Mouse (Mus musculus): Measurements from ENCODE around the gene Lhb. TPM values are rescaled to one million over a fixed set of nuclear protein-coding genes. Genes with fewer than 3 reads are reported as not detected.

Lhb gene
- polyA plus RNA-seq, 3 experiments from 2014 or later, result not detected

GRCm38 (mm10) chr7:45413864-45414739 lies 6.5 kb upstream of the Lhb start:
- ATAC-seq, result peak; percentile 20

- ATAC-seq, result no peak
These were observed 5.8 kb upstream of the Lhb start for GRCm38 (mm10) chr7:45414740-45415224.

DNA sequence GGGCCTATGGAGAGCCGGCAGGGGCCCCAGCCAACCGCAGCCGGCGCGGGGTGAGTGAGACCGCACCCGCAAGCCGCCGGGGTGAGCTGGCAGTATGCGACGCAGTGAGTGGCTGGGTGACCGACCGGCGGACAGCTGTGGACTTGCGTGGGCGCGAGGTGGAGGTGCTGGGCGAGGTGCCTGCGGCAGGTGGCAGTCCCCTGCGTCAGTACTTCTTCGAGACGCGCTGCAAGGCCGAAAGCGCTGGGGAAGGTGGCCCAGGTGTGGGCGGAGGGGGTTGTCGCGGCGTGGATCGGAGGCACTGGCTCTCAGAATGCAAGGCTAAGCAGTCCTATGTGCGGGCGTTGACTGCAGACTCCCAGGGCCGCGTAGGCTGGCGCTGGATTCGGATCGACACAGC lies 5.0 kb upstream of the Lhb start:
- peak; percentile 46 for ATAC-seq

GRCm38 (mm10) chr7:45417962-45418492 lies 2.6 kb upstream of the Lhb start:
- no peak for ATAC-seq

- ATAC-seq, result no peak
These were observed 583 bp upstream of the Lhb start for GRCm38 (mm10) chr7:45419859-45420614.

DNA sequence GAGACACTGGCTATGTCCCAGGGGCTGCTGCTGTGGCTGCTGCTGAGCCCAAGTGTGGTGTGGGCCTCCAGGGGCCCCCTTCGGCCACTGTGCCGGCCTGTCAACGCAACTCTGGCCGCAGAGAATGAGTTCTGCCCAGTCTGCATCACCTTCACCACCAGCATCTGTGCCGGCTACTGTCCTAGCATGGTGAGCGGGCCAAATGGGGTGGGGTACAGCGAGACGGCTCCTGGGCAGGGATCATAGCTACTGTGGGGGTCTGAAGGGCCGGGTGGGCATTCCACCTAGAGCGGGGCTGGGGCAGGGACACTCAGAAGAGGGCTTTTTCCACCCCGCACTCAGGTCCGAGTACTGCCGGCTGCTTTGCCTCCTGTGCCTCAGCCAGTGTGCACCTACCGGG lies 574 bp downstream of the Lhb start:
- ATAC-seq, result no peak

DNA sequence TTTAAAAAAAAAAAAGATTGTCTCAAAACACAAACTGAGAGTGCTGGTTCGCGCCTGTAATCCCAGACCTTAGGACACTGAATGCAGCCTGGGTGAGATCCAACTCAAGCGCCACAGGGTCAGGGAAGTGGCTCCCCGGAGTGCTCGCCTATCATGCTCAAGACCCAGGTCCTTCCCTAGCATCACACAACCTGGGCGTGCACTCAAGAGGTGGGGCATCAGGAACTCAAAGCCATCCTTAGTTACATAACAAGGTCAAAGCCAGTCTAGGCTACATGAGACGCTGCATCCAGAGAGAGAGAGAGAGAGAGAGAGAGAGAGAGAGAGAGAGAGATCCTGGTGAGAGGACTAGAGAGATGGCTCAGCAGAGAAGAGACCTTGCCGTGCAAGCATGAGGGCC lies 5.9 kb downstream of the Lhb start:
- ATAC-seq, result no peak

DNA sequence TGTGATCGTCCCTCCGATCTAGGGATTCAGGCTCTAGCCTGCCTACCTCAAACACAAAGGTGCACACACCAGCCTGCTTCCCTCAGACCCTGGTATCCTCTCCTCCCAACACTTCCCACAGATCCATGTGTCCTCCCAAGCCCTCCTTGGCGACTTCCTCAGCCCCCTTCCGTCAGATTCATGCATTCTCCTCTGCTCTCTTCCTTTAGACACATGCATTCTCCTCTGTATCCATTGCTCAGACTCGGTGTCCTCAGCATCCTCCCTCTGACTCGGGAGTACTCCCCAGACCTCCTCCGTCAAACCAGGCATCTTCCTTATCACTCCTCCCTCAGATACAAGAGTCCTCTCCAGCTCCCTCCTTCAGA lies 13.2 kb downstream of the Lhb start:
- ATAC-seq, result no peak

- ATAC-seq, result peak; percentile 98
These were observed 13.8 kb downstream of the Lhb start, which contains the start of gene Gys1 for GRCm38 (mm10) chr7:45434203-45435015. Gene Gys1, plus strand, starts transcription at chr7:45434844.

GRCm38 (mm10) chr7:45435038-45435437 lies 14.4 kb downstream of the Lhb start:
- no peak for ATAC-seq

GRCm38 (mm10) chr7:45436444-45436843 lies 15.8 kb downstream of the Lhb start:
- ATAC-seq, result no peak

DNA sequence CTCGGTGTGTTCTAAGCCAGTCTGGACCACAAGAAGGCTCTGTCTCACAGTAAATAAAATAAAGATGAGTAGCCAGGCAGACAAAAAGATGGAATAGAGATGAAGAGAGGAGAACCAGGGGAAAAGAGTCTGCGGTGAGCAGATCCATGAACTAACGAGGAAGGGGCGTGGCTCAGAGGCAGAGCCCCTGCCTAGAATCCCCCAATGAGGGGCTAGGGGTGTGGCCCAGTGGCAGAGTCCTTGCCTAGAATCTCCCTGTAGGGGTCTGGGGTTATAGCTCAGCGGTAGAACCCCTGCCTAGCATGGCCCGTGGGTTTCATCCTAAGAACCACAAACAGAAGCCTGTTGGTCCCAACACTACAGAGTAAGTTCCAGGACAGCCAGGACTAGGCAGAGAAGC lies 16.4 kb downstream of the Lhb start:
- no peak for ATAC-seq

DNA sequence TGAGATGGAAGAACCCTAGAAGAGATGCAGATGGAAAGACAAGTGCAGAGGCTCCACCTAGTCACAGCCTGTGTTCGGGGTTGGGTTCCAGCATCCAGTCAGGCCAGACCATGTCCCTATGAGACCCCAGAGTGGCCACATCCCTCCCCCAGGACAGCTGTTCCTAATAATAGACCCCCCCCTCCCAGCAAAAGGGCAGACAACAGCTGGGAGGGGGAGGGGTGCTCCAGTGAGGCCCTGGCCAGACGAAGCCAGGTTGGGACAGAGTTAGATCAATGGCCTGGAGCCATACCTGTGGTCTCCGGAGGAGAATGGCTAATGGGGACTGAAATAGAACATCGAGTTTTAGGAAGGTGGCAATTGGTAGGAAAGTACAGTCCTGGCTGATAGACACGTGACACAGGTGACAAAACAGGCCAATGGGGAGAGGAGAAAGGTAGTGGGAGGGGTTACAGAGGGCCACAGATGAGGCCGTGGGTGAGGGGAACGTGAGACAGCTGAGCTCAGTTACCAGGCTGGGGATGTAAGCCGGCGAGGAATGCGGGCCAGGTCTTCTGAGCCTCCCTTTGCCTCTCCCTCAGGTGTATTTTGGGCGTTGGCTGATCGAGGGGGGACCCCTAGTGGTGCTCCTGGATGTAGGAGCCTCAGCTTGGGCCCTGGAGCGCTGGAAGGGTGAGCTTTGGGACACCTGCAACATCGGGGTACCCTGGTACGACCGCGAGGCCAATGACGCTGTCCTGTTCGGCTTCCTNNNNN lies 17.1 kb downstream of the Lhb start, which contains the start of gene Ruvbl2:
Gene Ruvbl2, minus strand, starts transcription at position 576 of the 756 bp plus-strand sequence.
- no peak for ATAC-seq

- no peak for ATAC-seq
These were observed 23.2 kb downstream of the Lhb start for GRCm38 (mm10) chr7:45443526-45444420.

GRCm38 (mm10) chr7:45446589-45446988 lies 26.0 kb downstream of the Lhb start:
- no peak for ATAC-seq

GRCm38 (mm10) chr7:45447325-45447990 lies 26.8 kb downstream of the Lhb start:
- no peak for ATAC-seq

GRCm38 (mm10) chr7:45449974-45450373 lies 29.4 kb downstream of the Lhb start:
- ATAC-seq, result no peak

- peak; percentile 89 for ATAC-seq
These were observed 30.8 kb downstream of the Lhb start for GRCm38 (mm10) chr7:45451344-45451982.

- no peak for ATAC-seq
These were observed 34.4 kb downstream of the Lhb start for GRCm38 (mm10) chr7:45454971-45455370.

Measured in inflammation-experienced regulatory T-cells, adult 6 months (primary cell).